Mouse (Mus musculus) thymus, postnatal 0 days (tissue): ENCODE data around the gene Pgls. TPM values are rescaled to one million over a fixed set of nuclear protein-coding genes. Genes with fewer than 3 reads are reported as not detected.
A peak's percentile ranks its signal among the peaks of the same experiment; 100 is the strongest.

Source experiments
- DNase-seq: peaks from one replicate; pipeline ENCODE4 v3.0.0-alpha.2; 2015; ENCODE audit warnings: low spot score
- polyA plus RNA-seq: library from polyadenylated mRNA; unstranded; fragments of >200 nt; fragmentation: Nextera tagmentation; extraction: Ambion mirVana; gene quantifications from 2 replicates; pipeline ENCODE4 v1.2.1, GENCODE M21; 2015

The Pgls gene
- 340 and 346 TPM in 2 replicates for polyA plus RNA-seq

- DNase-seq: peak; percentile 92
Observed at GRCm38 (mm10) chr8:71591471-71592373, at the start of gene Pgls. Gene Pgls (plus strand): TSS chr8:71592176.

- peak; percentile 92 for DNase-seq
Observed at GRCm38 (mm10) chr8:71542632-71543343, 49.2 kb upstream of the Pgls start, which contains the start of gene Mvb12a. Gene Mvb12a (plus strand): TSS chr8:71542922.

DNA sequence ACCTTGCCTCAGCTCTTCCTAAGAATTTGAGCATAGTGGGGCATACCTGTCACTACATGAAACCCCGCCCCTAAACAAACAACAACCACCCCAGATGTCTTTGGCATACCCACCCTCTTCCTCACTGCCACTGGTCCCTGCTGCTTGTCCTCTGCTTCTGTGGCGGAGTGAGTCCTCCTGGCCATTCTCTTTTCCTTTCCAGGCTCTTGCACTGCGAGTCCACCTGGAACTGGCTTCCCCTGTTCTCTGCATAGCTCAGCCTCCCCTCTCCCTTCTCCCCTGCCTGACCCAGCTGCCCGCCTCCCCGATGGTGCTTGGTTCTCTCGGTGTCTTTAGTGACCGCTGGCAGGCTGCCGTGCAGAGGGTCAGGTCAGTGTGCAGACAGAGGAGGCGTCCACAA lies 48.2 kb upstream of the Pgls start:
- no peak for DNase-seq

DNA sequence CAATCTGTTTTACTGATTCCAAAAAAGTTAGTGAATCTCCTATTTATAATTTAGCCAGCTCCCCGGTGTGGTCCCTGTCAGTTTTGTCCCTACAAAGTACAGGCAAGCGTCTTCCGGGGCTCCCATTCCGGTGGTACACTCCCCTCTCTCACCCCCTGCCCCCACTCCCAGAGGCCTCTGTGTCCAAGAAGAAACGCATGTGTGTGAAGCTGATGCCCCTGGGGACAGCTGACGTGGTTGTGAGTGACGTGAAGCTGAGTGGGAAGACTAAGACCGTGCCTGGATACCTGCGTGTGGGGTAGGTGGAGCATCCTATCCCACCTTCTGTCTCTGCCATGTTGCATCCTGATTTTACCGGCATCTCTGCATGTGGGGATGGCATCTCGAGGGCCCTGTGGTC lies 46.9 kb upstream of the Pgls start:
- no peak for DNase-seq

- DNase-seq: peak; percentile 75
Observed at GRCm38 (mm10) chr8:71547590-71547989, 44.4 kb upstream of the Pgls start.

DNA sequence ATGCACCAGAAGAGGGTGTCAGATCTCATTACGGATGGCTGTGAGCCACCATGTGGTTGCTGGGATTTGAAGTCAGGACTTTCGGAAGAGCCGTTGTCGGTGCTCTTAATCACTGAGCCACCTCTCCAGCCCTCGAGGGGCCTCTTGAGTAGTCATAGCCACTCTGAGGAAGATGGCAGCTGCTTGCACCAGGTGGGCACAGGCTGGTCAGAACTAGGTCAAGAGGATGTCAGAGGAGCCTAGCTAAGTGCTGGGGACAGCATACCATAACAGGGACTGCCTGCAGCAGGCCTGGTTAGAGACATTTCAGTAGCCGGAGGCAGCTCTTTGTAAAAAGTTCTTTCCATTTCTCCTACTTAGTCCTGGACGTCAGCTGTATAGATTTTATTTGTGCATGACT lies 41.2 kb upstream of the Pgls start:
- DNase-seq: peak; percentile 63

- no peak for DNase-seq
Observed at GRCm38 (mm10) chr8:71552770-71553169, 39.2 kb upstream of the Pgls start.

- peak; percentile 1 for DNase-seq
Observed at GRCm38 (mm10) chr8:71554001-71554400, 38.0 kb upstream of the Pgls start.

DNA sequence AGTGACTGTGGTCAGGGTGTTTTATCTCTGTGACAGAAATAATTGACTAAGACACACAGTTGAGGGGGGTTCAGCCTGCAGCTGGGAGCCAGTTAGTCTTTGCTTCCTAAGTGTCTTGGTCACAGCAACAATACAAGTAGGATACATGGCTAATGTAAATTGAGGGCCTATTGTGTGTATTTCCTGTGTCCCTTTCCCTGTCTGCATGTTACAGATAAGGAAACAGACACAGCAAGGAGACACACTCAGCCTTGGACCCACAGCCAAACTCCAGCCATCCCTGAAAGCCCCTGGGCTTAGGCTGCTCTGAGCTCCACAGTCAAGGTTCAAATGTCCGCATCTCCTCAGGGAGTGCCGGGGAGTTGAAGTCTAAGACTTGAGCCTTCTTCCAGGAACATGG lies 37.3 kb upstream of the Pgls start:
- DNase-seq: peak; percentile 1

DNA sequence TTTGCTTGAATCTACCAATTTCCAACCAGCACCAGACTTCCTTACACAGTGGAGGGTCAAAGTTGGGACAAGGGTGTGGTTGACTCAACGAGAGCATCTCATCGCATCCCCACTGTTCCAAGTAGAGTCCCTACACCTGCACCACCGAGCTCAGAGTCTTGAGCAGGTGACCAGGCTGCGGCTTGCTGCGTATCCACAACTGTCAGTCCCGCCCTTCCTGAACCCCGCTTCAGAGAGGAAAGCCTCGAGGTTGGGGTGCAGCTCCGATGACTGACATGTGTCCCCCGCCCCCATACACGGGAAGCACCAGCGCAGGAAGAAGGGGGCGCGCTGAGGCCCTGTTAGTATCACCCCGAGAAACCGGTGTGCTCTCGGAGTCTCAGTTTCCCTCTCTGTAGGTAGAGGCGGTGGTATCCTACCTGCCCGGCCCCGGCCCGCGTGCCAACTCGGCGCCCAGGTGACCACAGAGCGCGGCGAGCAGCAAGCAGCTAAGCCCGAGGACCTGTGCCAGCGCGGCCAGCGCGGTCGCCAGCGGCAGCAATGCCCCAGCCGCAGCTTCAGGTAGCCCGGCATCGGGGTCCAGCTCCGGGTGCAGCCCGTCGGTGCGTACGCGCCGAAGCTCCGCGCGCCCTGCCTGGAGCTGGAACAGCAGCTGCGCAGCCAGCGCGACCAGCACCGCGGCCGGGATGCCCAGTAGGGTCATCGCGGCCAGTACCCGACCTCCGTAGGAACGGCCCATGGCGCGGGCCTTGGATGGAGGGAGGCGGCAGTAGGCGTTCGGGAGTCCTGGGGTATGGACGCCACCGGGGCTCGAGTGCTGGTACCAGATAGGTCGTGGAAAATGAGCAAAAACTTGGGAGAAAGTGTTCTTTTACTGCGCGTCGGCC lies 33.7 kb upstream of the Pgls start, which contains the start of gene Tmem221:
Gene Tmem221, minus strand, starts transcription at position 801 of the 887 bp plus-strand sequence.
- DNase-seq: peak; percentile 85

GRCm38 (mm10) chr8:71558958-71559690 lies 32.9 kb upstream of the Pgls start:
- DNase-seq: peak; percentile 95

GRCm38 (mm10) chr8:71560071-71560470 lies 31.9 kb upstream of the Pgls start:
- no peak for DNase-seq

- no peak for DNase-seq
Observed at GRCm38 (mm10) chr8:71560765-71561164, 31.2 kb upstream of the Pgls start.

DNA sequence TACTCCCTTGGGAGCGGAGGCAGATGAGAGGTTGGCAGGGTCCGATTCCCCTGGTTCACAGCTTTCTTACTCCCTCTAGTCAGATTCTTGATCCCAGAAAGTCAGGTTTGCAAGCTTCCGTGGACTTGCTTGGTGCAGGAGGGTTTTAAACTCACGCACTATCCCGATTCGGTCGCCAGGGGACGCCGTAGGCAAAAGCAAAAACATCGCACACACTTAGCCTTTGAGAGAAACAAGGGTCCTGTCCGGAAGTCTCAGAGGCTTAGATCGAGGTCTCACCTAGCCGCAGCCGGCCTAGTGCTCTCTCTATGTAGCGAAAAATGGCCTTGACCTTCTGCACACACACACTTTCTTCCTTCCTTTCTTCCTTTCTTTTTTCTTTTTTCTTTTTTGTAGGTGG lies 30.6 kb upstream of the Pgls start:
- peak; percentile 89 for DNase-seq

GRCm38 (mm10) chr8:71562751-71563150 lies 29.2 kb upstream of the Pgls start:
- DNase-seq: peak; percentile 71

- DNase-seq: no peak
Observed at GRCm38 (mm10) chr8:71563992-71564391, 28.0 kb upstream of the Pgls start.

- DNase-seq: no peak
Observed at GRCm38 (mm10) chr8:71566501-71566900, 25.5 kb upstream of the Pgls start, which contains the start of gene Nxnl1. Gene Nxnl1 (minus strand): TSS chr8:71566601.

GRCm38 (mm10) chr8:71567587-71567986 lies 24.4 kb upstream of the Pgls start:
- DNase-seq: no peak

DNA sequence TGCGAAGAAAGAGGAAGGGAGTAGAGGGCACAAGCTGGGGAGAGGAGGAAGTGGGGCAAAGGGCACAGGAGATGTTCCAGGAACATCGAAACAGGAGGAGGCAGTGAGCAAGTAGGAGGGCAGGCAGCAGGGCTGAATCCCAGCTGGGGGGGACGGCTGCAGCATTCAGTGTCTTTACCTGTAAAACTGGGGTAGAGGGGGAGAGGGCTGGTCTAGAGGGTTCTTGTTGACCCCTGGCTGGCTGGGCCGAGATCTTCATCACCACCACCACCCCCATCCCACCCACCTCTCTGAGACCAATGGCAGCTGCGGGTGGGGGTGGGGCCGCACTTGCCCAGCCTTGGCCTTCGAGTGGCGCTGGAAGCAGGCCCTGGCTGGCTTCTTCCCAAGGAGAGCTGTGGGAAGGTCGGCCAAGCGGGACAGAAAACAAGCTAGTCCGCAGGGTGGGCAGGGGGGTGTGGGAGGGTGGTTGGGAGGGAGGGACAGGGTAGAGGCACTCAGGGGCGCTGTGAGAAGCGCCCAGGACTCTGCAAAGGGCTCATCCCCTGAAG lies 23.5 kb upstream of the Pgls start, which contains the start of gene Slc27a1:
Gene Slc27a1, plus strand, starts transcription at position 496 of the 551 bp plus-strand sequence.
- no peak for DNase-seq

DNA sequence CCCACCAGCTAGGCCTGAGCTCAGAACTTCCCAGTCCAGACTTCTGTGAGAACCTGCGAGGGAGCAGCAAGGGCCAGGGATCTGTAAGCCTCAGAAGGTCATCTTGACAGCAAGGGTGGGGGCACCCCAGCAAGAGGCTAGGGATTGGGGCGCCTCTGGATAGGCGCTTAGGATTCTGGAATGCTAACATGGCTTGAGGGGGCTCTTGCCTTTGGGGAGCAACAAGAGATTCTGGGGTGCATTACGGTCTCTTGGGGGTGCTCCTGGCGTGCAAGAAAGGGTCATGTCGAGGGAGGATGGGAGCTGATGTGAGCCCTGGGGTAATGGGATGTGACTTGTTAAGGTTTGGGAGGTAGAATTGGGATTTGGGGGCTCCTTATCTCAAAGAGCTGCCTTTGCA lies 23.0 kb upstream of the Pgls start:
- DNase-seq: no peak
